Mouse (Mus musculus) olfactory bulb, adult 2 months (tissue): ENCODE data around the gene Pde3a.

Experiments used
- CTCF ChIP-seq: fragments of 200-500 bp; IDR thresholded peaks from 2 replicates; pipeline ENCODE4 v1.5.1; 2012; ENCODE audit warnings: low read depth, mild to moderate bottlenecking, low read length, moderate library complexity; ENCODE audit not compliant: insufficient read depth
- POLR2A ChIP-seq: fragments of 200-500 bp; IDR thresholded peaks from 2 replicates; pipeline ENCODE4 v1.6.1; 2012; ENCODE audit warnings: mild to moderate bottlenecking, low read depth, low read length, moderate library complexity; ENCODE audit not compliant: insufficient read depth

GRCm38 (mm10) chr6:141245089-141245488 lies 4.0 kb upstream of the Pde3a start:
- TF ChIP-seq POLR2A (no peak), CTCF (no peak)
